11 mouse cellular contexts compared by ENCODE assay signal in genomic region chr10:76681882-76682281, GRCm38 (mm10). TPM values are rescaled to one million over a fixed set of nuclear protein-coding genes. Genes with fewer than 3 reads are reported as not detected.
DNase-seq lines count a peak whose midpoint lies in the region; ATAC-seq lines count a peak whose summit lies in the region.
"Had no signal": no experiment of that assay in that cellular context is flagged by ENCODE, and none has a peak within 500 bp of the region (broad histone marks: within the 10 kb centered on the region; RNA-seq: fewer than 3 reads in every experiment).

No protein-coding gene starts in this region.

- 0 out of 2 replicates have a peak, but pooled peaks have one; percentile 40 for ATAC-seq in limb, embryonic 13.5 days (ENCODE audit: low FRiP score, low read depth)
- no peak for ATAC-seq in heart, embryonic 14.5 days (ENCODE audit: insufficient number of reproducible peaks, insufficient read depth, low FRiP score, low read depth)
- 0 out of 2 replicates have a peak, but pooled peaks have one; percentile 19 for ATAC-seq in stomach, embryonic 14.5 days (ENCODE audit: insufficient number of reproducible peaks, insufficient read depth, low FRiP score, low read depth)
- no peak for ATAC-seq in megakaryocyte, adult 5-6 weeks (ENCODE audit: poor library complexity, severe bottlenecking)
- ATAC-seq: Patski had no signal

- 54% methylated on average over 3 of the region's 3 CpGs for WGBS in limb, embryonic 13.5 days
- 85% methylated on average over 3 of the region's 3 CpGs for WGBS in limb, embryonic 10.5 days
- WGBS in heart, embryonic 14.5 days, result 75% methylated on average over 3 of the region's 3 CpGs
- 76% methylated on average over 3 of the region's 3 CpGs for whole genome bisulfite sequencing in stomach, embryonic 14.5 days

- H3K4me1 ChIP-seq in limb, embryonic 13.5 days, result peaks cover 28% of the 10 kb centered on the region
- H3K4me1 ChIP-seq in limb, embryonic 10.5 days, result peaks cover 4% of the 10 kb centered on the region; the same call in 1 of the 2 replicates
- peaks cover 12 to 15% of the 10 kb centered on the region in 2 experiments; a peak in 2 of 4 replicates for H3K4me1 ChIP-seq in heart, embryonic 14.5 days (ENCODE audit: control insufficient read depth in 2 of 2, insufficient read depth in 2 of 2, low read length in 2 of 2)
- peaks cover 35% of the 10 kb centered on the region for H3K4me1 ChIP-seq in stomach, embryonic 14.5 days (ENCODE audit: control insufficient read depth, insufficient read depth, low read length)
- H3K4me1 ChIP-seq: hindbrain, embryonic 15.5 days had no signal

- H3K9me3 ChIP-seq in limb, embryonic 13.5 days, result no peaks in the 10 kb centered on the region
- no peaks in the 10 kb centered on the region for H3K9me3 ChIP-seq in limb, embryonic 10.5 days (replicated peaks)
- H3K9me3 ChIP-seq in heart, embryonic 14.5 days (ENCODE audit: control insufficient read depth, low read length), result no peaks in the 10 kb centered on the region
- H3K9me3 ChIP-seq in stomach, embryonic 14.5 days (ENCODE audit: control insufficient read depth, low read depth, low read length), result no peaks in the 10 kb centered on the region
- H3K9me3 ChIP-seq: hindbrain, embryonic 15.5 days had no signal

- DNase-seq in limb, embryonic 10.5 days (ENCODE audit: low spot score), result no peak
- DNase-seq in kidney, adult 8-10 months, result peak; percentile 13 to 37
- no peak for DNase-seq in gastrocnemius, postnatal 36 days
- DNase-seq in natural killer cell, adult 2 months (ENCODE audit: low spot score in 2 of 2), result no peak
- DNase-seq: right cerebral cortex, postnatal 25 days had no signal

- H3K27ac ChIP-seq in limb, embryonic 13.5 days, result no peak overlapping the region
- no peak overlapping the region for H3K27ac ChIP-seq in limb, embryonic 10.5 days
- peak overlapping the region; percentile 34 to 38; a peak in 2 of 4 replicates for H3K27ac ChIP-seq in heart, embryonic 14.5 days (replicated peaks in 1 of 2; ENCODE audit: control insufficient read depth in 1 of 2, insufficient read depth in 1 of 2, low read depth in 2 of 2, low read length in 2 of 2)
- peak overlapping the region; percentile 89 for H3K27ac ChIP-seq in stomach, embryonic 14.5 days (ENCODE audit: low read length)
- H3K27ac ChIP-seq: hindbrain, embryonic 15.5 days had no signal

- H3K36me3 ChIP-seq in limb, embryonic 13.5 days, result no peaks in the 10 kb centered on the region
- H3K36me3 ChIP-seq in limb, embryonic 10.5 days, result no peaks in the 10 kb centered on the region
- H3K36me3 ChIP-seq in heart, embryonic 14.5 days (ENCODE audit: control insufficient read depth, insufficient read depth, low read length), result no peaks in the 10 kb centered on the region
- H3K36me3 ChIP-seq in stomach, embryonic 14.5 days (ENCODE audit: control insufficient read depth, insufficient read depth, low read length), result no peaks in the 10 kb centered on the region
- H3K36me3 ChIP-seq: hindbrain, embryonic 15.5 days had no signal

- intact Hi-C loops in gastrocnemius, postnatal 36 days (cut with DNase I), result no loop called here

- no peak overlapping the region for H3K4me3 ChIP-seq in limb, embryonic 13.5 days
- H3K4me3 ChIP-seq in limb, embryonic 10.5 days, result no peak overlapping the region
- no peak overlapping the region for H3K4me3 ChIP-seq in heart, embryonic 14.5 days (ENCODE audit: control insufficient read depth in 1 of 2, insufficient read depth in 1 of 2, low read depth in 1 of 2, low read length in 2 of 2)
- no peak overlapping the region for H3K4me3 ChIP-seq in stomach, embryonic 14.5 days (ENCODE audit: low read depth, low read length)
- H3K4me3 ChIP-seq: hindbrain, embryonic 15.5 days had no signal

- H3K4me2 ChIP-seq in limb, embryonic 13.5 days (replicated peaks), result no peak overlapping the region
- H3K4me2 ChIP-seq in heart, embryonic 14.5 days (ENCODE audit: low read length), result no peak overlapping the region
- no peak overlapping the region for H3K4me2 ChIP-seq in stomach, embryonic 14.5 days (replicated peaks; ENCODE audit: low read depth, low read length)
- H3K4me2 ChIP-seq: hindbrain, embryonic 15.5 days had no signal

- no peaks in the 10 kb centered on the region for H3K27me3 ChIP-seq in limb, embryonic 13.5 days
- H3K27me3 ChIP-seq in limb, embryonic 10.5 days (ENCODE audit: low read depth, poor library complexity, severe bottlenecking), result no peaks in the 10 kb centered on the region
- H3K27me3 ChIP-seq in heart, embryonic 14.5 days (ENCODE audit: control insufficient read depth, insufficient read depth, low read length), result no peaks in the 10 kb centered on the region
- no peaks in the 10 kb centered on the region for H3K27me3 ChIP-seq in stomach, embryonic 14.5 days (ENCODE audit: control insufficient read depth, insufficient read depth, low read length)
- H3K27me3 ChIP-seq: hindbrain, embryonic 15.5 days had no signal

- H3K9ac ChIP-seq in limb, embryonic 13.5 days, result no peak overlapping the region
- H3K9ac ChIP-seq in heart, embryonic 14.5 days (ENCODE audit: low read length), result no peak overlapping the region
- H3K9ac ChIP-seq in stomach, embryonic 14.5 days (replicated peaks; ENCODE audit: low read depth, low read length), result no peak overlapping the region
- H3K9ac ChIP-seq: hindbrain, embryonic 15.5 days had no signal

RNA-seq across cellular contexts. Expression of gene Col6a1, which starts 44.1 kb away (rescaled TPM):
- 149 and 152 TPM in 2 replicates for polyA plus RNA-seq in limb, embryonic 13.5 days (2015; fragmentation: Nextera tagmentation; extraction: Ambion mirVana)
- 4.1 and 7.8 TPM in 2 replicates for polyA plus RNA-seq in limb, embryonic 10.5 days (2016; fragmentation: Nextera tagmentation; extraction: Ambion mirVana)
- 58.9 and 59.7 TPM in 2 replicates for polyA plus RNA-seq in heart, embryonic 14.5 days (2014; fragmentation: Nextera tagmentation; extraction: Ambion mirVana)
- polyA plus RNA-seq in stomach, embryonic 14.5 days (2014; fragmentation: Nextera tagmentation; extraction: Ambion mirVana), result 275 and 292 TPM in 2 replicates
- total RNA-seq in gastrocnemius, postnatal 36 days (2021), result 10 to 100 TPM; 65.2 to 82.0 TPM
- 0.09 and 0.41 TPM in 2 replicates for total RNA-seq in megakaryocyte, adult 5-6 weeks (2015)
- total RNA-seq in megakaryocyte, adult 5-6 weeks (2017), result 0.40 and 0.41 TPM in 2 replicates

RNA-seq across cellular contexts. Expression of gene Col6a2, which starts 58.5 kb away (rescaled TPM):
- polyA plus RNA-seq in limb, embryonic 13.5 days (2015; fragmentation: Nextera tagmentation; extraction: Ambion mirVana), result 126 and 128 TPM in 2 replicates
- polyA plus RNA-seq in limb, embryonic 10.5 days (2016; fragmentation: Nextera tagmentation; extraction: Ambion mirVana), result 5.5 and 9.5 TPM in 2 replicates
- 39.7 and 44.7 TPM in 2 replicates for polyA plus RNA-seq in heart, embryonic 14.5 days (2014; fragmentation: Nextera tagmentation; extraction: Ambion mirVana)
- 148 and 176 TPM in 2 replicates for polyA plus RNA-seq in stomach, embryonic 14.5 days (2014; fragmentation: Nextera tagmentation; extraction: Ambion mirVana)
- total RNA-seq in gastrocnemius, postnatal 36 days (2021), result 10 to 100 TPM; 69.4 to 92.0 TPM
- total RNA-seq in megakaryocyte, adult 5-6 weeks (2015), result 0.13 TPM in 1 of 2 replicates, not detected in the other
- total RNA-seq in megakaryocyte, adult 5-6 weeks (2017), result not detected in 2 replicates

Comparison
In these comparisons a context has a peak if more than half of its experiments do, and no peak if none do; other contexts are left out.
1. ATAC-seq: peak in limb, embryonic 13.5 days (single experiment) and stomach, embryonic 14.5 days (single experiment); none in heart, embryonic 14.5 days (single experiment) and megakaryocyte, adult 5-6 weeks (single experiment).
2. H3K27ac ChIP-seq: peak in heart, embryonic 14.5 days (2 of 2) and stomach, embryonic 14.5 days (single experiment); none in limb, embryonic 13.5 days (single experiment) and limb, embryonic 10.5 days (single experiment).
3. DNase-seq: peak in kidney, adult 8-10 months (2 of 2); none in limb, embryonic 10.5 days (single experiment), gastrocnemius, postnatal 36 days (0 of 2) and natural killer cell, adult 2 months (0 of 2).